Mouse (Mus musculus) midbrain, embryonic 16.5 days (tissue): ENCODE data around the gene Kif1b. TPM values are rescaled to one million over a fixed set of nuclear protein-coding genes. Genes with fewer than 3 reads are reported as not detected.

Experiments
- ATAC-seq: fragments of 200-750 bp; cut with Nextera tagmentation; 2 replicates; pipeline ENCODE4 v1.8.0; 2017; ENCODE audit warnings: moderate TSS enrichment
- H3K27ac ChIP-seq: fragments of 300-500 bp; sonication (generic); 2 replicates; pipeline ENCODE4 v1.5.1; 2014; ENCODE audit warnings: mild to moderate bottlenecking, low read length, mixed read lengths
- H3K27me3 ChIP-seq: fragments of 300-500 bp; sonication (generic); 2 replicates; pipeline ENCODE4 v1.6.1; 2014; ENCODE audit warnings: low read depth, low read length, mixed read lengths; ENCODE audit not compliant: control insufficient read depth, insufficient read depth
- H3K36me3 ChIP-seq: fragments of 300-500 bp; sonication (generic); 2 replicates; pipeline ENCODE4 v1.6.1; 2014; ENCODE audit warnings: mild to moderate bottlenecking, low read length, moderate library complexity, mixed read lengths; ENCODE audit not compliant: control insufficient read depth, insufficient read depth
- H3K4me1 ChIP-seq: fragments of 300-500 bp; sonication (generic); 2 replicates; pipeline ENCODE4 v1.6.1; 2014; ENCODE audit warnings: mild to moderate bottlenecking, low read length, mixed read lengths; ENCODE audit not compliant: control insufficient read depth, insufficient read depth
- H3K4me2 ChIP-seq: fragments of 300-500 bp; sonication (generic); 2 replicates; pipeline ENCODE4 v1.6.1; 2014; ENCODE audit warnings: mild to moderate bottlenecking, low read length, mixed read lengths
- H3K4me3 ChIP-seq: fragments of 300-500 bp; sonication (generic); 2 replicates; pipeline ENCODE4 v1.5.1; 2014; ENCODE audit warnings: low read depth, mild to moderate bottlenecking, low read length, moderate library complexity, mixed read lengths
- H3K9ac ChIP-seq: fragments of 300-500 bp; sonication (generic); 2 replicates; pipeline ENCODE4 v1.6.1; 2014; ENCODE audit warnings: low read depth, low read length, mixed read lengths
- H3K9me3 ChIP-seq: fragments of 300-500 bp; sonication (generic); replicated peaks from 2 replicates; pipeline ENCODE4 v1.6.1; 2014; ENCODE audit warnings: mild to moderate bottlenecking, low read length, mixed read lengths; ENCODE audit not compliant: control insufficient read depth, poor library complexity, severe bottlenecking
- WGBS: fragments of 180-500 bp; shearing (Covaris S2); extraction: QIAGEN DNeasy Blood & Tissue Kit; methylation state at CpG from one replicate; pipeline ENCODE4 v1.1.7; 2014; 5-methylcytosine and 5-hydroxymethylcytosine counted together
- polyA plus RNA-seq: library from polyadenylated mRNA; unstranded; fragments of >200 nt; fragmentation: Nextera tagmentation; extraction: Ambion mirVana; gene quantifications from 2 replicates; pipeline ENCODE4 v1.2.1, GENCODE M21; 2015

Kif1b gene
- polyA plus RNA-seq, 1 experiment from 2014 or later, result 118 TPM

- Histone ChIP-seq H3K36me3 (peaks cover 39% of the 10 kb centered on the region), H3K27ac (peak overlapping the region; percentile 74), H3K9me3 (no peaks in the 10 kb centered on the region), H3K4me3 (no peak overlapping the region), H3K9ac (no peak overlapping the region), H3K4me2 (no peak overlapping the region), H3K27me3 (no peaks in the 10 kb centered on the region), H3K4me1 (peaks cover 13% of the 10 kb centered on the region)
- WGBS, result 6% methylated on average over 13 of the region's 13 CpGs
- peak; percentile 66 for ATAC-seq
Observed at GRCm38 (mm10) chr4:149255277-149256270, 51.9 kb downstream of the Kif1b start.

DNA sequence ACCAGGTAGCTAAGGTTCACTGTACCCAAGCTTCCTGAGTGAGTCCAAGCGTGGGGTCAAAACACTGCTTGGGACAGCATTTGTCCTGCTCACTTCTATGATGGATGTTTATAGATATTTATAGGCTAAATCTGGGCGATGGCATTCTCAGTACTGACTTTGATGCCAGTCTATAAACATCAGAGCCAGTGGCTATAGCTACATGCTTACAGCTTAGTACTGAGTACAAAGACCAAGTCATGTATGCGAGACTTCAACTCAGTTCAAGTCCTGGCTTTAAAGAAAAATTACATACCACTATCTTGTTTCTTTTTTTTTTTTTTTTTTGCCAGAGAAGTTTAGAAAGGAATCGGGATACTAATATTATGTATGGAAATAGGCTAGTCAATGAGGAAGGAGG, 52.7 kb downstream of the Kif1b start:
- Histone ChIP-seq H3K9ac (no peak overlapping the region), H3K4me1 (peaks cover 13% of the 10 kb centered on the region), H3K27ac (peak overlapping the region; percentile 74; the same call in 1 of the 2 replicates), H3K4me3 (no peak overlapping the region), H3K9me3 (no peaks in the 10 kb centered on the region), H3K27me3 (no peaks in the 10 kb centered on the region), H3K36me3 (peaks cover 43% of the 10 kb centered on the region), H3K4me2 (no peak overlapping the region)
- WGBS, result 46% methylated on average over 4 of the region's 4 CpGs
- ATAC-seq, result no peak

DNA sequence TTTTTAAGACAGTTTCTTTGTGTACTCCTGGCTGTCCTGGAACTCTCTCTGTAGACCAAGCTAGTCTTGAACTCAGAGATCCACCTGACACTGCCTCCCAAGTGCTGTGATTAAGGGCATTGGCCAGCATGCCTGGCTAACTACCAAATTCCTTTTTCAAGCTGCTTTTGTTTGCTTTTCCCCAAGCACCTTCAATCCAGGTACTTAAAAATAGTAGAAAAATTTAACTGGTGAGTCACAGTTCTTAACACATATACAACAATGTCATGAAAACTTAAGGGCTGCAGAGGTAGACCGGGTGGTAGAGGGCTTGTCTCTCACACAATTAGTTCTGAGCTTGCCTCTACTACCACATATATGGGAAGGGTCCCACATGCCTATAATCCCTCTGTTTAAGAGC, 58.2 kb downstream of the Kif1b start:
- H3K4me1 ChIP-seq, result peaks cover 6% of the 10 kb centered on the region; the same call in 1 of the 2 replicates
- H3K9me3 ChIP-seq, result no peaks in the 10 kb centered on the region
- no peak overlapping the region for H3K9ac ChIP-seq
- H3K27ac ChIP-seq, result no peak overlapping the region
- H3K27me3 ChIP-seq, result no peaks in the 10 kb centered on the region
- peaks cover 46% of the 10 kb centered on the region for H3K36me3 ChIP-seq
- WGBS, result 89% methylated on average over 1 of the region's 1 CpGs
- no peak for ATAC-seq
- H3K4me3 ChIP-seq, result no peak overlapping the region
- no peak overlapping the region for H3K4me2 ChIP-seq

GRCm38 (mm10) chr4:149247772-149248171, 59.7 kb downstream of the Kif1b start:
- H3K9ac ChIP-seq, result no peak overlapping the region

GRCm38 (mm10) chr4:149247156-149247633, 60.3 kb downstream of the Kif1b start:
- Histone ChIP-seq H3K27ac (peak overlapping the region; percentile 78), H3K4me2 (no peak overlapping the region), H3K9ac (no peak overlapping the region), H3K4me3 (no peak overlapping the region), H3K36me3 (peaks cover 42% of the 10 kb centered on the region), H3K4me1 (peaks cover 6% of the 10 kb centered on the region; the same call in 1 of the 2 replicates), H3K9me3 (no peaks in the 10 kb centered on the region), H3K27me3 (no peaks in the 10 kb centered on the region)
- ATAC-seq, result no peak
- WGBS, result 13% methylated on average over 8 of the region's 8 CpGs

More at GRCm38 (mm10) chr4:149247772-149248171, 59.7 kb downstream of the Kif1b start:
- ATAC-seq, result no peak
- H3K4me3 ChIP-seq, result no peak overlapping the region
- H3K4me2 ChIP-seq, result no peak overlapping the region
- H3K9me3 ChIP-seq, result no peaks in the 10 kb centered on the region
- H3K36me3 ChIP-seq, result peaks cover 42% of the 10 kb centered on the region
- H3K4me1 ChIP-seq, result peaks cover 6% of the 10 kb centered on the region; the same call in 1 of the 2 replicates
- peak overlapping the region; percentile 78 for H3K27ac ChIP-seq
- H3K27me3 ChIP-seq, result no peaks in the 10 kb centered on the region
- 40% methylated on average over 5 of the region's 5 CpGs for WGBS

GRCm38 (mm10) chr4:149246578-149247155, 60.8 kb downstream of the Kif1b start:
- Histone ChIP-seq H3K4me3 (no peak overlapping the region), H3K36me3 (peaks cover 40% of the 10 kb centered on the region)
- WGBS, result 20% methylated on average over 7 of the region's 7 CpGs

GRCm38 (mm10) chr4:149237011-149237410, 70.5 kb downstream of the Kif1b start:
- Histone ChIP-seq H3K4me1 (no peaks in the 10 kb centered on the region), H3K36me3 (peaks cover 10% of the 10 kb centered on the region), H3K27me3 (no peaks in the 10 kb centered on the region), H3K4me3 (no peak overlapping the region), H3K4me2 (no peak overlapping the region), H3K27ac (no peak overlapping the region), H3K9me3 (no peaks in the 10 kb centered on the region), H3K9ac (no peak overlapping the region)
- 96% methylated on average over 15 of the region's 15 CpGs for WGBS
- ATAC-seq, result no peak

More at GRCm38 (mm10) chr4:149246578-149247155, 60.8 kb downstream of the Kif1b start:
- Histone ChIP-seq H3K4me2 (no peak overlapping the region), H3K27me3 (no peaks in the 10 kb centered on the region), H3K27ac (peak overlapping the region; percentile 78), H3K4me1 (peaks cover 6% of the 10 kb centered on the region; the same call in 1 of the 2 replicates), H3K9me3 (no peaks in the 10 kb centered on the region), H3K9ac (no peak overlapping the region)
- no peak for ATAC-seq

- H3K4me2 ChIP-seq, result no peak overlapping the region
- H3K9me3 ChIP-seq, result no peaks in the 10 kb centered on the region
- peaks cover 16% of the 10 kb centered on the region; the same call in 1 of the 2 replicates for H3K36me3 ChIP-seq
- H3K27ac ChIP-seq, result no peak overlapping the region
- no peaks in the 10 kb centered on the region for H3K27me3 ChIP-seq
- 60% methylated on average over 9 of the region's 9 CpGs for WGBS
- no peak for ATAC-seq
- no peak overlapping the region for H3K9ac ChIP-seq
- H3K4me3 ChIP-seq, result no peak overlapping the region
- no peaks in the 10 kb centered on the region for H3K4me1 ChIP-seq
Observed at GRCm38 (mm10) chr4:149233938-149234337, 73.6 kb downstream of the Kif1b start.
